Mouse (Mus musculus): ENCODE data around the gene Sema4a. TPM values are rescaled to one million over a fixed set of nuclear protein-coding genes. Genes with fewer than 3 reads are reported as not detected.

The Sema4a gene
- polyA plus RNA-seq (2014; fragmentation: Nextera tagmentation; extraction: Ambion mirVana): 8.9 and 11.8 TPM in 2 replicates

- Histone ChIP-seq H3K27ac (ENCODE audit: low read length) (no peak within 1 kb of the TSS), H3K4me3 (ENCODE audit: low read depth, low read length) (no peak within 1 kb of the TSS), H3K27me3 (ENCODE audit: control insufficient read depth, insufficient read depth, low read length) (peaks cover 3% of the 10 kb centered on the region; the same call in 1 of the 2 replicates), H3K4me1 (ENCODE audit: control insufficient read depth, insufficient read depth, low read length) (no peaks in the 10 kb centered on the region; the same call in 1 of the 2 replicates), H3K4me2 (replicated peaks; ENCODE audit: low read depth, low read length) (no peak within 1 kb of the TSS), H3K9ac (replicated peaks; ENCODE audit: low read depth, low read length) (no peak within 1 kb of the TSS), H3K9me3 (ENCODE audit: control insufficient read depth, low read depth, low read length) (no peaks in the 10 kb centered on the region), H3K36me3 (ENCODE audit: control insufficient read depth, insufficient read depth, low read length) (no peaks in the 10 kb centered on the region)
- whole genome bisulfite sequencing: 45% methylated on average over 12 of the region's 12 CpGs
- ATAC-seq (ENCODE audit: insufficient number of reproducible peaks, insufficient read depth, low FRiP score, low read depth): no peak
Measured at GRCm38 (mm10) chr3:88460983-88461696, at the start of gene Sema4a. Gene Sema4a, minus strand, starts transcription at chr3:88461182.

GRCm38 (mm10) chr3:88509692-88510420 lies 48.9 kb upstream of the Sema4a start, which contains the start of gene Lmna:
Gene Lmna, minus strand, starts transcription at chr3:88509956.
- Histone ChIP-seq H3K4me1 (ENCODE audit: control insufficient read depth, insufficient read depth, low read length) (peaks cover 31% of the 10 kb centered on the region), H3K4me2 (replicated peaks; ENCODE audit: low read depth, low read length) (peak within 1 kb of the TSS; percentile 45)
- WGBS: 1% methylated on average over 31 of the region's 31 CpGs

GRCm38 (mm10) chr3:88509250-88509649 lies 48.3 kb upstream of the Sema4a start:
- H3K27ac ChIP-seq (ENCODE audit: low read length): peak overlapping the region; percentile 84
- H3K4me2 ChIP-seq (replicated peaks; ENCODE audit: low read depth, low read length): peak overlapping the region; percentile 45
- no peak overlapping the region for H3K9ac ChIP-seq (replicated peaks; ENCODE audit: low read depth, low read length)
- H3K9me3 ChIP-seq (ENCODE audit: control insufficient read depth, low read depth, low read length): no peaks in the 10 kb centered on the region
- peak overlapping the region; percentile 27; the same call in 1 of the 2 replicates for H3K4me3 ChIP-seq (ENCODE audit: low read depth, low read length)
- H3K36me3 ChIP-seq (ENCODE audit: control insufficient read depth, insufficient read depth, low read length): no peaks in the 10 kb centered on the region
- peaks cover 32% of the 10 kb centered on the region for H3K4me1 ChIP-seq (ENCODE audit: control insufficient read depth, insufficient read depth, low read length)
- 57% methylated on average over 3 of the region's 3 CpGs for WGBS
- no peaks in the 10 kb centered on the region for H3K27me3 ChIP-seq (ENCODE audit: control insufficient read depth, insufficient read depth, low read length)
- no peak; the same call in 1 of the 2 replicates for ATAC-seq (ENCODE audit: insufficient number of reproducible peaks, insufficient read depth, low FRiP score, low read depth)

More at GRCm38 (mm10) chr3:88509692-88510420, 48.9 kb upstream of the Sema4a start, which contains the start of gene Lmna:
- Histone ChIP-seq H3K36me3 (ENCODE audit: control insufficient read depth, insufficient read depth, low read length) (no peaks in the 10 kb centered on the region), H3K9me3 (ENCODE audit: control insufficient read depth, low read depth, low read length) (no peaks in the 10 kb centered on the region), H3K27me3 (ENCODE audit: control insufficient read depth, insufficient read depth, low read length) (no peaks in the 10 kb centered on the region), H3K4me3 (ENCODE audit: low read depth, low read length) (peak within 1 kb of the TSS; percentile 27), H3K27ac (ENCODE audit: low read length) (peak within 1 kb of the TSS; percentile 84), H3K9ac (replicated peaks; ENCODE audit: low read depth, low read length) (0 out of 2 replicates have a peak within 1 kb of the TSS, but pooled peaks have one; percentile 33)
- ATAC-seq (ENCODE audit: insufficient number of reproducible peaks, insufficient read depth, low FRiP score, low read depth): peak; percentile 95

- no peak overlapping the region for H3K4me3 ChIP-seq (ENCODE audit: low read depth, low read length)
- H3K4me1 ChIP-seq (ENCODE audit: control insufficient read depth, insufficient read depth, low read length): peaks cover 26% of the 10 kb centered on the region; the same call in 1 of the 2 replicates
Measured at GRCm38 (mm10) chr3:88505765-88506164, 44.8 kb upstream of the Sema4a start.

GRCm38 (mm10) chr3:88505081-88505480 lies 44.1 kb upstream of the Sema4a start:
- no peak for ATAC-seq (ENCODE audit: insufficient number of reproducible peaks, insufficient read depth, low FRiP score, low read depth)
- no peak overlapping the region for H3K27ac ChIP-seq (ENCODE audit: low read length)
- H3K36me3 ChIP-seq (ENCODE audit: control insufficient read depth, insufficient read depth, low read length): no peaks in the 10 kb centered on the region
- no peaks in the 10 kb centered on the region for H3K9me3 ChIP-seq (ENCODE audit: control insufficient read depth, low read depth, low read length)
- H3K4me2 ChIP-seq (replicated peaks; ENCODE audit: low read depth, low read length): no peak overlapping the region
- no peaks in the 10 kb centered on the region for H3K27me3 ChIP-seq (ENCODE audit: control insufficient read depth, insufficient read depth, low read length)
- 71% methylated on average over 6 of the region's 6 CpGs for WGBS
- H3K9ac ChIP-seq (replicated peaks; ENCODE audit: low read depth, low read length): no peak overlapping the region
- H3K4me3 ChIP-seq (ENCODE audit: low read depth, low read length): no peak overlapping the region
- peaks cover 27% of the 10 kb centered on the region; the same call in 1 of the 2 replicates for H3K4me1 ChIP-seq (ENCODE audit: control insufficient read depth, insufficient read depth, low read length)

More at GRCm38 (mm10) chr3:88505765-88506164, 44.8 kb upstream of the Sema4a start:
- Histone ChIP-seq H3K9me3 (ENCODE audit: control insufficient read depth, low read depth, low read length) (no peaks in the 10 kb centered on the region), H3K4me2 (replicated peaks; ENCODE audit: low read depth, low read length) (no peak overlapping the region), H3K27me3 (ENCODE audit: control insufficient read depth, insufficient read depth, low read length) (no peaks in the 10 kb centered on the region), H3K27ac (ENCODE audit: low read length) (no peak overlapping the region), H3K9ac (replicated peaks; ENCODE audit: low read depth, low read length) (no peak overlapping the region), H3K36me3 (ENCODE audit: control insufficient read depth, insufficient read depth, low read length) (no peaks in the 10 kb centered on the region)
- WGBS: 48% methylated on average over 7 of the region's 7 CpGs
- no peak for ATAC-seq (ENCODE audit: insufficient number of reproducible peaks, insufficient read depth, low FRiP score, low read depth)

- peak overlapping the region; percentile 99; the same call in 1 of the 2 replicates for H3K4me2 ChIP-seq (replicated peaks; ENCODE audit: low read depth, low read length)
- no peak overlapping the region for H3K9ac ChIP-seq (replicated peaks; ENCODE audit: low read depth, low read length)
- ATAC-seq (ENCODE audit: insufficient number of reproducible peaks, insufficient read depth, low FRiP score, low read depth): no peak
- H3K4me3 ChIP-seq (ENCODE audit: low read depth, low read length): no peak overlapping the region
- no peaks in the 10 kb centered on the region for H3K27me3 ChIP-seq (ENCODE audit: control insufficient read depth, insufficient read depth, low read length)
- no peaks in the 10 kb centered on the region for H3K36me3 ChIP-seq (ENCODE audit: control insufficient read depth, insufficient read depth, low read length)
- WGBS: 41% methylated on average over 8 of the region's 8 CpGs
- peak overlapping the region; percentile 82; the same call in 1 of the 2 replicates for H3K27ac ChIP-seq (ENCODE audit: low read length)
- no peaks in the 10 kb centered on the region for H3K9me3 ChIP-seq (ENCODE audit: control insufficient read depth, low read depth, low read length)
- H3K4me1 ChIP-seq (ENCODE audit: control insufficient read depth, insufficient read depth, low read length): peaks cover 22% of the 10 kb centered on the region; the same call in 1 of the 2 replicates
Measured at GRCm38 (mm10) chr3:88503881-88504746, 43.1 kb upstream of the Sema4a start.

GRCm38 (mm10) chr3:88503505-88503863 lies 42.5 kb upstream of the Sema4a start:
- no peaks in the 10 kb centered on the region for H3K27me3 ChIP-seq (ENCODE audit: control insufficient read depth, insufficient read depth, low read length)
- ATAC-seq (ENCODE audit: insufficient number of reproducible peaks, insufficient read depth, low FRiP score, low read depth): peak; percentile 10; the same call in 1 of the 2 replicates
- H3K4me1 ChIP-seq (ENCODE audit: control insufficient read depth, insufficient read depth, low read length): peaks cover 22% of the 10 kb centered on the region; the same call in 1 of the 2 replicates
- 26% methylated on average over 4 of the region's 4 CpGs for WGBS
- peak overlapping the region; percentile 82 for H3K27ac ChIP-seq (ENCODE audit: low read length)
- peak overlapping the region; percentile 81; the same call in 1 of the 2 replicates for H3K9ac ChIP-seq (replicated peaks; ENCODE audit: low read depth, low read length)
- no peaks in the 10 kb centered on the region for H3K9me3 ChIP-seq (ENCODE audit: control insufficient read depth, low read depth, low read length)
- no peaks in the 10 kb centered on the region for H3K36me3 ChIP-seq (ENCODE audit: control insufficient read depth, insufficient read depth, low read length)
- peak overlapping the region; percentile 88; the same call in 1 of the 2 replicates for H3K4me3 ChIP-seq (ENCODE audit: low read depth, low read length)
- peak overlapping the region; percentile 99 for H3K4me2 ChIP-seq (replicated peaks; ENCODE audit: low read depth, low read length)

Measured in stomach, embryonic 14.5 days (tissue).